Mouse (Mus musculus) forebrain, embryonic 12.5 days (tissue): ENCODE results near the gene Dennd6a. TPM values are rescaled to one million over a fixed set of nuclear protein-coding genes. Genes with fewer than 3 reads are reported as not detected.
A peak's percentile ranks its signal among the peaks of the same experiment; 100 is the strongest.

ENCODE experiments used
- ATAC-seq: fragments of 200-750 bp; cut with Nextera tagmentation; 2 replicates; pipeline ENCODE4 v1.8.0; 2017; ENCODE audit warnings: moderate TSS enrichment; ENCODE audit not compliant: low FRiP score
- H3K27ac ChIP-seq: fragments of 300-500 bp; sonication (generic); 2 replicates; pipeline ENCODE4 v1.5.1; 2016; ENCODE audit warnings: mild to moderate bottlenecking
- H3K27me3 ChIP-seq: fragments of 300-500 bp; sonication (generic); 2 replicates; pipeline ENCODE4 v1.6.1; 2016; ENCODE audit warnings: mild to moderate bottlenecking
- H3K36me3 ChIP-seq: fragments of 300-500 bp; sonication (generic); replicated peaks from 2 replicates; pipeline ENCODE4 v1.6.1; 2016; ENCODE audit warnings: mild to moderate bottlenecking
- H3K4me1 ChIP-seq: fragments of 300-500 bp; sonication (generic); 2 replicates; pipeline ENCODE4 v1.6.1; 2016
- H3K4me2 ChIP-seq: fragments of 300-500 bp; sonication (generic); 2 replicates; pipeline ENCODE4 v1.6.1; 2016; ENCODE audit warnings: mild to moderate bottlenecking, moderate library complexity
- H3K4me3 ChIP-seq: fragments of 300-500 bp; sonication (generic); replicated peaks from 2 replicates; pipeline ENCODE4 v1.5.1; 2016; ENCODE audit warnings: mild to moderate bottlenecking
- H3K9ac ChIP-seq: fragments of 300-500 bp; sonication (generic); 2 replicates; pipeline ENCODE4 v1.6.1; 2016; ENCODE audit warnings: mild to moderate bottlenecking
- H3K9me3 ChIP-seq: fragments of 300-500 bp; sonication (generic); 2 replicates; pipeline ENCODE4 v1.6.1; 2016
- WGBS: fragments of 180-500 bp; shearing (Covaris S2); methylation state at CpG from one replicate; pipeline ENCODE4 v1.1.7; 2016; 5-methylcytosine and 5-hydroxymethylcytosine counted together
- polyA plus RNA-seq: library from polyadenylated mRNA; unstranded; fragments of >200 nt; fragmentation: Nextera tagmentation; extraction: Ambion mirVana; gene quantifications from 2 replicates; pipeline ENCODE4 v1.2.1, GENCODE M21; 2016

Dennd6a gene
- polyA plus RNA-seq, 1 experiment from 2014 or later, result 31.9 TPM

DNA sequence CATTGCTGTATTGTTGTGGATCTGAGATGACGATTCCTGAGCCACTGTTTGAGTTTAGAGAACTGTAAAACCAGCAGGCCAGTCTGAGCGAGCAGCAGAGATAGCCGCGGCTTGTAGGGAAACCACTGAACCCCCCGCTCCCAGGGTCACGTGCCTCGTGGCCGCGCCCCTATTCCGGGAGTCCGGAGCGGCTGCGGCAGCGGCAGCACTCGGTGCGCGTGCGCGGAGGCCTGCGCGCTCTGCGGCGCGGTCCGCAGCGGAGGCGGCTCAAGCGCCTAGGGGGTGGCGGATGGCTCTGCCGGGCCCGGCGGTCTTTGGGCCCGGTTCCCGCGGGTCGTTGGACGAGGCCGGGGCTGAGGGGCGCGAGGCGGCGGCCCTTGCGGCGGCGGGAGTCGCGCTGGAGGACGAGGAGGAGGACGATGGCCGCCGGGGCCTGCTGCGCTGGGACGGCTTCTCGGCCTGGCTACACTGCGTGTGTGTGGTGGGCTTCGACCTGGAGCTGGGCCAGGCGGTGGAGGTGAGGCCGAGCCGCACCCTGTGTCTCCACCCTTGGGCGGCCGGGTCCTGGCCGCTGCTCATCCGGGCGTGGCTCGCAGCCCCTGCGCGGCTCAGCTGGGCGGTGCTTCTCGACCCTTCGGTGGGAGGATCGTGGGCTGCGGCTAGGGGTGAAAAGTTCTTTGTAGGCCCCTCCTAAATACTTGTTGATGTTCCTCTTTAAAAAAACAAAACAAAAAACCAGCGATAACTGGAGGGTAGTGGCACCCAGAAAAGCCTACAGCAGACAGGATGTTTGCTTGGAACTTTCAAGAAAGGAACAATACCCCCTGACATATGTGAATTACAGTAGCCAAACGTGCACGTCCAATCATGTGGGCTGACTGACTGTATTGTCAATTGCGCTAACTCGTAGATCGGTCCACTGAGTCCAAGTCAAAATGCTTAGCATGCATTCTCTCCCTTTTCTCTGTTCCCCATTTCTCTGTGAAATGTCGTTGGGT, 6.0 kb downstream of the Dennd6a start:
- peak overlapping the region; percentile 99 for H3K9ac ChIP-seq
- peak overlapping the region; percentile 95 for H3K27ac ChIP-seq
- H3K9me3 ChIP-seq, result no peaks in the 10 kb centered on the region
- H3K4me2 ChIP-seq, result peak overlapping the region; percentile 69
- H3K27me3 ChIP-seq, result no peaks in the 10 kb centered on the region
- H3K4me3 ChIP-seq, result peak overlapping the region; percentile 91
- H3K36me3 ChIP-seq, result peaks cover 5% of the 10 kb centered on the region; the same call in 1 of the 2 replicates
- WGBS, result under 1% methylated on average over 78 of the region's 79 CpGs
- H3K4me1 ChIP-seq, result peaks cover 8% of the 10 kb centered on the region
- ATAC-seq, result peak; percentile 96

DNA sequence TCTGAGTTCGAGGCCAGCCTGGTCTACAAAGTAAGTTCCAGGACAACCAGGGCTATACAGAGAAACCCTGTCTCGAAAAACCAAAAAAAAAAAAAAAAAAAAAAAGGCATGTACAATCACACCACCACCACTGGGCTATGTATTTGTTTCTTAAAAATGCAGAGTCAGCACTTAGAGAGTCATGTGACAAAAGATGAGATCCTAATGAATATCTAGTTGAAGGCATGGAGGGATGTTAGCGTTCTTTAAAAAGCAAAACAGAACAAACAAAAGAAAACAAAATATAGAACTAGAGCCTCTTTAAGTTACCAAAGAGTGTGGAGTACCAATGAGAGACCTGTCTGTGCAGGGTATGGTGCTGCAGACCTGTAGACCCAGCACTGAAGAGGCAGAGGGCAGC, 10.0 kb downstream of the Dennd6a start:
- no peak for ATAC-seq
- 89% methylated on average over 2 of the region's 3 CpGs for WGBS
- H3K36me3 ChIP-seq, result peaks cover 7% of the 10 kb centered on the region; the same call in 1 of the 2 replicates
- no peak overlapping the region for H3K9ac ChIP-seq
- no peak overlapping the region for H3K4me3 ChIP-seq
- H3K27ac ChIP-seq, result no peak overlapping the region
- no peak overlapping the region for H3K4me2 ChIP-seq
- no peaks in the 10 kb centered on the region for H3K27me3 ChIP-seq
- H3K4me1 ChIP-seq, result peaks cover 8% of the 10 kb centered on the region
- no peaks in the 10 kb centered on the region for H3K9me3 ChIP-seq

GRCm38 (mm10) chr14:26587116-26587515, 13.5 kb downstream of the Dennd6a start:
- no peak overlapping the region for H3K4me2 ChIP-seq
- no peak overlapping the region for H3K4me3 ChIP-seq
- H3K27ac ChIP-seq, result no peak overlapping the region
- H3K9ac ChIP-seq, result no peak overlapping the region
- no peak for ATAC-seq
- H3K27me3 ChIP-seq, result no peaks in the 10 kb centered on the region
- no peaks in the 10 kb centered on the region for H3K9me3 ChIP-seq
- peaks cover 3% of the 10 kb centered on the region; the same call in 1 of the 2 replicates for H3K36me3 ChIP-seq
- H3K4me1 ChIP-seq, result no peaks in the 10 kb centered on the region

DNA sequence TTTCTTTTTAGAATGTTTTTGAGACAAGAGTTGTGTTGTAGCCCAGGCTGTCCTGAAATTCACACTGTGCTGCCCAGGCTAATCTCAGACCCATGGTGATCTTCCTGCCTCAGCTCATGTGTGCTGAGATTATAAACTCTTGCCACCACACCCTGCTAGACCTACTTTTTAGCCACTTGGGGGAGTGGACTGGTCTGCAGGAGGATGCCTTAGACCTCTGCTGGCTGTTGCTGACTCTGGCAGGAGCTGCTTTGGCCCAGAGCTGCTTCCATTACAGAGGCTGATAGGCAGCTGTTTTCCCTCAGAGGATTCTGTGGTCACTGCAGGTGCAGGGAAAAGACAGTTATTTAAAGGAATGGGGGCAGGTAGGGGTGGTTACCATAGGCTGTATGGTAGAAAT, 17.7 kb downstream of the Dennd6a start:
- Histone ChIP-seq H3K9ac (no peak overlapping the region), H3K36me3 (peaks cover 5% of the 10 kb centered on the region; the same call in 1 of the 2 replicates), H3K27me3 (no peaks in the 10 kb centered on the region), H3K4me3 (no peak overlapping the region), H3K9me3 (no peaks in the 10 kb centered on the region), H3K4me1 (no peaks in the 10 kb centered on the region), H3K27ac (no peak overlapping the region), H3K4me2 (no peak overlapping the region)
- ATAC-seq, result no peak

DNA sequence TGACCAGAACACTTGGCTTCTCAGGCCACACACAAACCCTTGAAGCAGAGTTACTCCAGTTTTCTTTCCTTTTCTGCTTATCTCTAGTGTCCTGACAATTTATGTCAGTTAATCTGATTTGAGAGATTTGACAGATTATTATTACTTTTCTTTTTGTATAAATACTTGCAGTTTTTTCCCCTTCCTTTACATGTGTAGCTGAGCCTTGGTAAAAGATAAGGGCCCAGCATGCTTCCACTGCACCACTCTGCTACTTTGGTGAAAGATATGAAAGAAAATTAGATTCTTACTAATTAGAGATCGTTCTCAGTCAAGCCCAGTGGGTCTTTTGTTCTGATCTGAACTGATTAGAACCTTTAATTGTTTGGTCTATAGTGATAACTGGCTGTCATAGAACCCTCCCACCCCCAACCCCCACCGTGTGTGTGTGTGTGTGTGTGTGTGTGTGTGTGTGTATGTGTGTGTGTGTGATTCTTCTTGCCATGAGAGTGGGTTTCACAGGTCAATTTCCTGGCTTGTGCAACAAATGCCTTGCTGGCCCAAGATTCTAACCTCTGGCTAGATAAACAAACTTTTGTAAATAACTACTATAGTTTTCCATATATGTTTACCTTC, 19.7 kb downstream of the Dennd6a start:
- peaks cover 18% of the 10 kb centered on the region for H3K36me3 ChIP-seq
- H3K4me2 ChIP-seq, result no peak overlapping the region
- no peaks in the 10 kb centered on the region for H3K27me3 ChIP-seq
- H3K9me3 ChIP-seq, result 0 out of 2 replicates have a peak, but pooled peaks cover 4% of the 10 kb centered on the region
- no peaks in the 10 kb centered on the region for H3K4me1 ChIP-seq
- H3K4me3 ChIP-seq, result no peak overlapping the region
- no peak for ATAC-seq
- 61% methylated on average over 2 of the region's 2 CpGs for WGBS
- no peak overlapping the region for H3K27ac ChIP-seq
- H3K9ac ChIP-seq, result no peak overlapping the region

GRCm38 (mm10) chr14:26595167-26595566, 21.5 kb downstream of the Dennd6a start:
- H3K27me3 ChIP-seq, result no peaks in the 10 kb centered on the region
- no peak overlapping the region for H3K4me2 ChIP-seq
- WGBS, result 92% methylated on average over 7 of the region's 7 CpGs
- peaks cover 33% of the 10 kb centered on the region for H3K36me3 ChIP-seq
- H3K9ac ChIP-seq, result no peak overlapping the region
- no peaks in the 10 kb centered on the region for H3K4me1 ChIP-seq
- H3K27ac ChIP-seq, result no peak overlapping the region
- H3K4me3 ChIP-seq, result no peak overlapping the region
- no peak for ATAC-seq
- 0 out of 2 replicates have a peak, but pooled peaks cover 4% of the 10 kb centered on the region for H3K9me3 ChIP-seq

GRCm38 (mm10) chr14:26595695-26596365, 22.2 kb downstream of the Dennd6a start:
- ATAC-seq, result no peak
- no peaks in the 10 kb centered on the region for H3K27me3 ChIP-seq
- H3K27ac ChIP-seq, result no peak overlapping the region
- no peak overlapping the region for H3K4me2 ChIP-seq
- no peaks in the 10 kb centered on the region for H3K4me1 ChIP-seq
- no peak overlapping the region for H3K4me3 ChIP-seq
- H3K36me3 ChIP-seq, result peaks cover 37% of the 10 kb centered on the region
- 0 out of 2 replicates have a peak, but pooled peaks cover 4% of the 10 kb centered on the region for H3K9me3 ChIP-seq
- WGBS, result 93% methylated on average over 5 of the region's 5 CpGs
- no peak overlapping the region for H3K9ac ChIP-seq

DNA sequence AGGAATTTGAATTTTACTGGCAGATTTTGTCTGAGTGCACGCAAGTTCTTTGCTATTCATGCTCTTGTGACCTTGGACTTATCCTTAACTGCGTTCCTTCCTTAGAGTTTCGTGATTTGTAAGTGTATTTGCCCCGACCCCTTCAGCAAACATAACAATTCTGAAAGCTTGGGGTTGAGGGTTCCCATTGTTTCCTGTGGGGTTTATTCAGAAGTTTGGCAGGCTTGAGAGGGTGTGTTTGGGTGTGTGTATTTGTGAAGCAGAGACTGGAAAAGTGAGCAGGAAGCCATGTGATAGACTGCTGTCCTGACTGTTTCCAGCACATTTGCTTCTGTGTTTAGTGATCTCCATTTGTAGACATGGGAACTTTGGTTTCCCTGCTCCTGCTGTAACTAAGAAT, 31.7 kb downstream of the Dennd6a start:
- no peak overlapping the region for H3K9ac ChIP-seq
- ATAC-seq, result no peak

DNA sequence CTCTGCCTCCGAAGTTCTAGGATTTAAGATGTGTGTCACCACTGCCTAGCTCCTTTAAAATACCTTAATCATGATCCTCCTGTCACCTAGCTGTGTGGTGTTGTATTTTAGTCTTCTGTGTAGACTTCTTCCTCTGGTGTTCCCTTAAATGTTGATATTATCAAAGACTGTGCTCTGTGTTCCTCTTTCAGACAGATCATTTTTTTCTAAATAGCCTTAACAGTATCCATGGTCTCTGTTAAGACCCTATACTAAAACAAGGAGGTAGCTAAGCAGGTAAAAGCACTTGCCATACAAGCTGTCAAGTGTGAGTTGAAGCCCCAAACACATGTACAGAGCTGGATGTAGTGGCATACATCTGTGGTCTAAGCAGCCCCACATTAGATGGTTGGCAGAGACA, 36.0 kb downstream of the Dennd6a start:
- no peak overlapping the region for H3K9ac ChIP-seq
- no peak overlapping the region for H3K4me3 ChIP-seq
- no peaks in the 10 kb centered on the region for H3K9me3 ChIP-seq
- peaks cover 72% of the 10 kb centered on the region for H3K36me3 ChIP-seq
- H3K27me3 ChIP-seq, result no peaks in the 10 kb centered on the region
- H3K4me1 ChIP-seq, result no peaks in the 10 kb centered on the region
- ATAC-seq, result no peak
- WGBS, result 88% methylated on average over 1 of the region's 1 CpGs
- H3K4me2 ChIP-seq, result no peak overlapping the region
- no peak overlapping the region for H3K27ac ChIP-seq

More for the DNA sequence above, 31.7 kb downstream of the Dennd6a start:
- Histone ChIP-seq H3K27me3 (no peaks in the 10 kb centered on the region), H3K9me3 (no peaks in the 10 kb centered on the region), H3K4me2 (no peak overlapping the region), H3K4me3 (no peak overlapping the region), H3K4me1 (no peaks in the 10 kb centered on the region), H3K36me3 (peaks cover 60% of the 10 kb centered on the region), H3K27ac (no peak overlapping the region)
- WGBS, result 82% methylated on average over 4 of the region's 4 CpGs

DNA sequence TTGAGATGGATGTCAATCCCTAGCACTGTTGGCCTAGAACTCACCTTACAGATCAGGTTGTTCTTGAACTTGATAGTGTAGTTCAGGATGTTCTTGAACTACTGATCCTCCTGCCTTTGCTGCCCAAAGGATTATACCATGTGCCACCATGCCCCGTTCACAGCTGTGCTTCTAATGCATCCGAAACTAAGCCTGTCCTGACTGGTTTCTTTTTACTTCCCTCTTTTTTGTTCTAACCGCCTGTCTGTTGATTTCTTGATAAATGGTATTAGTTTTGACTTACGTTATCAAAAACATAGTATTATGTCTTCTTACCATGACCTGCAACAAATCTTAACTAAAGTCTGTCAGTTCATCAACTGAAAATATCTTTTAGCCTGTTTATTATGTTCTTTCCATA, 37.0 kb downstream of the Dennd6a start:
- Histone ChIP-seq H3K4me3 (no peak overlapping the region), H3K4me1 (no peaks in the 10 kb centered on the region), H3K9ac (no peak overlapping the region), H3K9me3 (no peaks in the 10 kb centered on the region), H3K27ac (no peak overlapping the region), H3K4me2 (no peak overlapping the region), H3K36me3 (peaks cover 68% of the 10 kb centered on the region), H3K27me3 (no peaks in the 10 kb centered on the region)
- no peak for ATAC-seq
- 94% methylated on average over 4 of the region's 4 CpGs for WGBS

GRCm38 (mm10) chr14:26625301-26625700, 51.6 kb downstream of the Dennd6a start:
- Histone ChIP-seq H3K4me1 (no peaks in the 10 kb centered on the region), H3K9ac (no peak overlapping the region), H3K36me3 (peaks cover 86% of the 10 kb centered on the region), H3K4me2 (no peak overlapping the region), H3K27me3 (no peaks in the 10 kb centered on the region), H3K27ac (no peak overlapping the region), H3K4me3 (no peak overlapping the region), H3K9me3 (no peaks in the 10 kb centered on the region)
- WGBS, result 92% methylated on average over 4 of the region's 4 CpGs
- ATAC-seq, result no peak

GRCm38 (mm10) chr14:26626605-26627140, 53.0 kb downstream of the Dennd6a start:
- WGBS, result 91% methylated on average over 5 of the region's 5 CpGs
- no peak overlapping the region for H3K4me2 ChIP-seq
- no peak overlapping the region for H3K27ac ChIP-seq
- peaks cover 83% of the 10 kb centered on the region for H3K36me3 ChIP-seq
- no peaks in the 10 kb centered on the region for H3K9me3 ChIP-seq
- H3K4me3 ChIP-seq, result no peak overlapping the region
- H3K27me3 ChIP-seq, result no peaks in the 10 kb centered on the region
- no peaks in the 10 kb centered on the region for H3K4me1 ChIP-seq
- no peak overlapping the region for H3K9ac ChIP-seq
- no peak for ATAC-seq
